Mouse (Mus musculus): ENCODE measurements around the gene Pced1a. TPM values are rescaled to one million over a fixed set of nuclear protein-coding genes. Genes with fewer than 3 reads are reported as not detected.

Gene Pced1a
- total and polyA plus RNA-seq, 3 experiments: 11.6 to 17.1 (median 15.3) TPM

DNA sequence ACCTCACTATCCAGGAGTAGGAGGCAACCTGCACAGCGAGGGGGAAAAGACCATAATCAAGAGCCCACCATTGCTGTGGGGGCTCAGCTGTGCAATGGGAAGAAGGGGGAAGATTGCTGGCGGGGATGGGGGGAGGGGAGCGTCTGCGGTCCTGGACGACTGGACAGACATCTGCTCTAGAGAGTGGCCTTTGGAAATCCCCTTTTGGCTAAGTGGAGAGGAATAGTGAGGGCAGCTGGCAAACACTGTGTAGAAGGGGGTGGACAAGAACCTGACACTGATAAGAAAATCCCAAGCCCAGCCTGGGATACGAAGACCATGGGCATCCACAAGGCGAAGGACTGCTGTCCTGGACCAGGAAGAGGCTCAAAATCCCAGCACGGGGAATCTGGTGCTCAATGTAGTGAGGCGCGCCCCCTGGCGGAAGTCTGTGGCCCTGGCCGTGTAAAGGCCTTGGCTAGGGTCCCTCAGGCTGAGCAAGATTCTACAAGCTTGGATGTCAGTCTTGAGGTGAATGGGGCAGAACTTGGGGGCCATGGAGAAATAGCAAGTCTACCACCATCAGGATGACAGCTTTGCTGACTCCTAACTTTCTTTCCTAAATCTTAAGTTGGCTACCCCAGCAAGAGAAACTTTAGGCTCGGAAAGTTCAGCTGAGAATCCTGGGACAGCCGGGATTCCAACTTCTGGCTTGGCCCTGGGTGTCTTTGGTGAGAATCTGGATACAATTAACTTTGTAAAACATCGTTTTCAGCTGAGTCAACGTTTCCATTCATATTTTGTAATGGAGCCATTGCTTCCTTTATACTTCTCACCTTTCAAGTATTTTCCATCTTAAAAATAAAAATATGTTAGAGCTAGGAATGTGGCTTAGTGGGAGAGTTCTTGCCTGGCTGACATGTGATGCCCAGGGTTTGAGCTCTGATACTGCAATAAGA lies 12.7 kb downstream of the Pced1a start:
- no peak overlapping the region for H3K27ac ChIP-seq (ENCODE audit: insufficient read depth, low read depth)
- peak overlapping the region in 1 of 3 experiments; percentile 23 for H3K4me3 ChIP-seq (replicated peaks in 1 of 3; ENCODE audit: low read depth in 2 of 3, low read length in 2 of 3, poor library complexity in 1 of 3)
- H3K9me3 ChIP-seq (replicated peaks; ENCODE audit: low read length): peaks cover 2% of the 10 kb centered on the region
- dilution Hi-C loops (cut with MboI; ENCODE audit: extremely low pct_ligation_motif_present, extremely low pct_unique_long_range_greater_than_20kb, low sequenced_read_pairs): no loop called here
- no peak for TF ChIP-seq GABPA (IDR thresholded peaks at IDR 0.05; ENCODE audit: insufficient replicate concordance, low read depth, low read length)
- TF ChIP-seq TCF12 (IDR thresholded peaks at IDR 0.05; ENCODE audit: low read depth, low read length): peak; percentile 59; the same call in 1 of the 2 replicates
- TF ChIP-seq RAD21 (IDR thresholded peaks at IDR 0.05; ENCODE audit: low read depth, low read length): peak; percentile 39
- no peak for TF ChIP-seq PAX5 (IDR thresholded peaks at IDR 0.05; ENCODE audit: low read length)
- TF ChIP-seq CTCF (conservative IDR thresholded peaks at IDR 0.05 in 1 of 2, IDR thresholded peaks at IDR 0.05 in 1 of 2; ENCODE audit: low read depth in 2 of 2, low read length in 2 of 2): peak; percentile 73 to 79
- TF ChIP-seq EP300 (IDR thresholded peaks at IDR 0.05; ENCODE audit: low read length): peak; percentile 51; the same call in 1 of the 2 replicates
- peak; percentile 63 for TF ChIP-seq SMC3 (IDR thresholded peaks at IDR 0.05; ENCODE audit: low read depth, low read length)
- TF ChIP-seq CHD2 (IDR thresholded peaks at IDR 0.05; ENCODE audit: low read length): peak; percentile 58; the same call in 1 of the 2 replicates
- TF ChIP-seq ELF1 (IDR thresholded peaks at IDR 0.05; ENCODE audit: low read depth, low read length): peak; percentile 47; the same call in 1 of the 2 replicates
- H3K36me3 ChIP-seq (replicated peaks in 1 of 2; ENCODE audit: control insufficient read depth in 1 of 2, insufficient read depth in 1 of 2, low read length in 1 of 2): peaks cover 0 to 12% of the 10 kb centered on the region in 2 experiments
- peak; percentile 70 for DNase-seq (ENCODE audit: extremely low read depth)
- no peaks in the 10 kb centered on the region for H3K27me3 ChIP-seq (replicated peaks)
- no peak overlapping the region for H3K9ac ChIP-seq (ENCODE audit: insufficient read depth, low read depth)
- in situ Hi-C loops (cut with MboI; ENCODE audit: low pct_ligation_motif_present, low pct_unique_long_range_greater_than_20kb, low sequenced_read_pairs): no loop called here
- peaks cover 13 to 44% of the 10 kb centered on the region in 2 experiments for H3K4me1 ChIP-seq (ENCODE audit: control insufficient read depth in 1 of 2, insufficient read depth in 2 of 2)
- H3K4me2 ChIP-seq (ENCODE audit: insufficient read depth, low read depth, poor library complexity, severe bottlenecking): peak overlapping the region; percentile 44
- no peaks in the 10 kb centered on the region for H3K79me2 ChIP-seq (replicated peaks; ENCODE audit: control insufficient read depth, extremely low read depth, insufficient read depth, poor library complexity, severe bottlenecking)

DNA sequence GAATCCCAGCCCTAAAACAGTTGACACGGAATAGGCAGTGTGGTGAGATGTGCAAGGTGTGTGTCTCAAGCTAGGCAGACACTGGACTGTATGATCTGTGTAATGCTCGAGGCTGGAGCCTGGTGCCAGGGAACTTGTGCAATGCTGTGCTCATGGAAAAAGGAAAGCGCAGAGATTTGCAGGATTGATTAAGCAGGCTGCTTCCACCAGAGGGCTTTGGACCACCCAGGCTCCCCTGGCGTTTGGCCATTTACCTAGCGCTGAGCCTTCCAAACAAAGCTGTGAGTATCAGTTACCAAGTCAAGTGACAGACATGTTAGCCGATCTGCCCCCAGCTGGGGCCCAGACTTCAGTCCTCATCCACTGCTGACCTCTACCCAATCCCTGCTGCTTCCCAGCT lies 16.3 kb downstream of the Pced1a start:
- Histone ChIP-seq H3K4me2 (ENCODE audit: insufficient read depth, low read depth, poor library complexity, severe bottlenecking) (no peak overlapping the region), H3K79me2 (replicated peaks; ENCODE audit: control insufficient read depth, extremely low read depth, insufficient read depth, poor library complexity, severe bottlenecking) (no peaks in the 10 kb centered on the region), H3K9ac (ENCODE audit: insufficient read depth, low read depth) (no peak overlapping the region), H3K9me3 (replicated peaks; ENCODE audit: low read length) (no peaks in the 10 kb centered on the region), H3K27me3 (replicated peaks) (no peaks in the 10 kb centered on the region), H3K36me3 (replicated peaks in 1 of 2; ENCODE audit: control insufficient read depth in 1 of 2, insufficient read depth in 1 of 2, low read length in 1 of 2) (no peaks in the 10 kb centered on the region), H3K27ac (ENCODE audit: insufficient read depth, low read depth) (no peak overlapping the region), H3K4me1 (ENCODE audit: control insufficient read depth in 1 of 2, insufficient read depth in 2 of 2) (peaks cover 10 to 24% of the 10 kb centered on the region in 2 experiments), H3K4me3 (replicated peaks in 1 of 3; ENCODE audit: low read depth in 2 of 3, low read length in 2 of 3, poor library complexity in 1 of 3) (no peak overlapping the region)
- in situ Hi-C loops (cut with MboI; ENCODE audit: low pct_ligation_motif_present, low pct_unique_long_range_greater_than_20kb, low sequenced_read_pairs) (no loop called here), dilution Hi-C loops (cut with MboI; ENCODE audit: extremely low pct_ligation_motif_present, extremely low pct_unique_long_range_greater_than_20kb, low sequenced_read_pairs) (no loop called here)
- no peak for DNase-seq (ENCODE audit: extremely low read depth)
- TF ChIP-seq ZNF384 (IDR thresholded peaks at IDR 0.05; ENCODE audit: low read depth, low read length): no peak
- TF ChIP-seq ELF1 (IDR thresholded peaks at IDR 0.05; ENCODE audit: low read depth, low read length): no peak
- no peak for TF ChIP-seq NELFE (IDR thresholded peaks at IDR 0.05; ENCODE audit: low read depth, low read length)
- TF ChIP-seq EP300 (IDR thresholded peaks at IDR 0.05; ENCODE audit: low read length): no peak
- TF ChIP-seq BHLHE40 (IDR thresholded peaks at IDR 0.05; ENCODE audit: low read depth, low read length): no peak
- no peak for TF ChIP-seq JUN (IDR thresholded peaks at IDR 0.05; ENCODE audit: insufficient read depth, low read depth, low read length)
- TF ChIP-seq ZMIZ1 (IDR thresholded peaks at IDR 0.05; ENCODE audit: low read depth, low read length): no peak
- no peak for TF ChIP-seq USF2 (conservative IDR thresholded peaks at IDR 0.05; ENCODE audit: low read depth, low read length)
- TF ChIP-seq MYC (IDR thresholded peaks at IDR 0.05; ENCODE audit: low read depth, low read length): no peak
- no peak for TF ChIP-seq CHD2 (IDR thresholded peaks at IDR 0.05; ENCODE audit: low read length)
